Mouse (Mus musculus) cortical plate, adult 2 months (tissue): Measurements from ENCODE around the gene Rprml. TPM values are rescaled to one million over a fixed set of nuclear protein-coding genes. Genes with fewer than 3 reads are reported as not detected.
A peak's percentile ranks its signal among the peaks of the same experiment; 100 is the strongest.

Experiments
- H3K27ac ChIP-seq: fragments of 200-500 bp; 2 replicates; pipeline ENCODE4 v1.5.1; 2012; ENCODE audit warnings: low read length, control low read depth, inconsistent platforms; ENCODE audit not compliant: insufficient read depth
- H3K4me1 ChIP-seq: fragments of 200-500 bp; 2 replicates; pipeline ENCODE4 v1.6.1; 2011; ENCODE audit warnings: low read length; ENCODE audit not compliant: control insufficient read depth, insufficient read depth
- H3K4me3 ChIP-seq: fragments of 200-500 bp; 2 replicates; pipeline ENCODE4 v1.5.1; 2011; ENCODE audit warnings: mild to moderate bottlenecking, low read length, control low read depth; ENCODE audit not compliant: insufficient read depth
- CTCF ChIP-seq: fragments of 200-500 bp; IDR thresholded peaks from 2 replicates; pipeline ENCODE4 v1.5.1; 2011; ENCODE audit warnings: mild to moderate bottlenecking, control low read depth, low read length; ENCODE audit not compliant: insufficient read depth; ENCODE audit errors: extremely low read depth
- POLR2A ChIP-seq: fragments of 200-500 bp; IDR thresholded peaks from 2 replicates; pipeline ENCODE4 v1.6.1; 2011; ENCODE audit warnings: mild to moderate bottlenecking, low read length, control low read depth; ENCODE audit not compliant: insufficient read depth; ENCODE audit errors: extremely low read depth
- polyA plus RNA-seq: library from polyadenylated mRNA; depleted of rRNA; stranded (reverse); fragments of >200 nt; gene quantifications from 2 replicates; pipeline ENCODE4 v1.2.3, GENCODE M21; 2012; rRNA removed

Gene Rprml
- polyA plus RNA-seq, result 107 and 122 TPM in 2 replicates

DNA sequence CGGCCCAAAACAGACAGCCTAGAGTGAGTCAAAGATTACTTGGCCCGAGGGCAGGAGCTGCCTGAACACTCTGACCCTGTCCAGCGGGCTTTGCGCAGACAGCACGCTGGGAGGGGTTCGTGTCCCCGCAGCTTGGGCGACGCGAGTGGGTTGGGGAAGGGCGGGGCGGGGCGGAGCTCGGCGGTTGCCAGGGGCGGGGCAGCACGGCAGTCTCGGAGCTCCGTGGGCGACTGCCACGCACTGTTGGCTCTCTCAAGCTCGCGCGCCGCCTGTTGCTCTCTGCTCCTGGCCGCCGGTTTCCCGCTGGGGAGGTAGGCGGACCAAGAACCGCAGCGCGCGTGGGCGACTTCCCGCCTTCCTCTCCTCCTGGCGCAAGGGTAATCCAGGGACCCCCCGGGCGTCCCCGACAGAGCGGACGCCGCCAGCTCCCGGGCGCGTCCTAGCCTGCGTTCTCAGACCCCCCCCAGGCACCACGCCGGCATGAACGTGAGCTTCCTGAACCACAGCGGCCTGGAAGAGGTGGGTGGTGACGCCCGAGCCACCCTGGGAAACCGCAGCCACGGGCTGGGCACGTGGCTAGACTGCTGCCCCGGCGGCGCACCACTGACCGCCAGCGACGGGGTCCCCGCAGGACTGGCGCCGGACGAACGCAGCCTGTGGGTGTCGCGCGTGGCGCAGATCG lies at the start of gene Rprml:
TSS of gene Rprml (plus strand) at position 270 of the 682 bp plus-strand sequence.
- H3K4me3 ChIP-seq, result peak within 1 kb of the TSS; percentile 53
- peaks cover 10% of the 10 kb centered on the region for H3K4me1 ChIP-seq
- TF ChIP-seq CTCF (no peak), POLR2A (peak; percentile 47; the same call in 1 of the 2 replicates)
- H3K27ac ChIP-seq, result peak within 1 kb of the TSS; percentile 91

DNA sequence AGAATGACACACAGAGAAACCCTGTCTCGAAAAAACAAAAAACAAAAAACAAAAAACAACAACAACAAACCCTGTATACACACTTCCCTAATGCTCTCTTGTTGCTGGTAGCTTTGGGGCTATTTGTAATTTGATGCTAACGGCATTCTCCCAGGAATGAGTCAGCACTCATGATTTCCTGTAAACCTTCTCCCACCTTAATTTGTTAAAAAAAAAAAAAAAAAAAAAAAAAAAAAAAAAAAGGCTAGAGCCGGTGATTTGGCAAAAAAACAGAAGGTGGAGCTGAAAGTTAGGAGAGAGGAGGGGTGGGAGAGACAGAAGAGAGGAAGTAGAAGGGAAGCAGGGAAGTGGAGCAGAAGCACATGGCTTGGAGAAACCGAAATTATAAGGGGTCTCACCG lies 42.8 kb upstream of the Rprml start:
- Histone ChIP-seq H3K4me3 (no peak overlapping the region), H3K4me1 (peaks cover 1% of the 10 kb centered on the region; the same call in 1 of the 2 replicates), H3K27ac (no peak overlapping the region)
- no peak for TF ChIP-seq CTCF
- TF ChIP-seq POLR2A, result no peak

DNA sequence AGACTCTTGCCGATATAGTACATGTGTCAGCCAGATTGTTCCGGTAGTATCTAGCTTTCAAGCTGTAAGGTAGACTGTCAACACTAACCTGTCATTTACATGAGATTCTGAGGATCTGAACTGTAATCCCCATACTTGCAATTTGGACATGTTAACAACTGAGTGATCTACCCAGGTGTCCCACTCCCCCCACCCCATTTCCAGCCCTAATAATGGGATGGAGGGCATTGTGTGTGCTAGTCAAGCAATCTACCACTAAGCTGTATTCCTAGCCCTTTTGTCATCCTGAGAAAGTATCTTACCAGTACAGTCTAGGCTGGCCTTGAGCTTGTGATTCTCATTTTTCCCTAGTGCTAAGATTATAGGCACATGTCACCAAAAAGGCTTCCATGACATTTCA lies 38.6 kb upstream of the Rprml start:
- Histone ChIP-seq H3K27ac (no peak overlapping the region), H3K4me1 (peaks cover 1% of the 10 kb centered on the region; the same call in 1 of the 2 replicates), H3K4me3 (no peak overlapping the region)
- TF ChIP-seq CTCF, result no peak
- no peak for TF ChIP-seq POLR2A

GRCm38 (mm10) chr11:103621040-103621439 lies 28.3 kb upstream of the Rprml start, which contains the start of gene Gm884:
Gm884 (minus strand) TSS chr11:103621140.
- no peaks in the 10 kb centered on the region for H3K4me1 ChIP-seq
- H3K4me3 ChIP-seq, result no peak within 1 kb of the TSS
- TF ChIP-seq POLR2A (no peak), CTCF (no peak)
- no peak within 1 kb of the TSS for H3K27ac ChIP-seq

DNA sequence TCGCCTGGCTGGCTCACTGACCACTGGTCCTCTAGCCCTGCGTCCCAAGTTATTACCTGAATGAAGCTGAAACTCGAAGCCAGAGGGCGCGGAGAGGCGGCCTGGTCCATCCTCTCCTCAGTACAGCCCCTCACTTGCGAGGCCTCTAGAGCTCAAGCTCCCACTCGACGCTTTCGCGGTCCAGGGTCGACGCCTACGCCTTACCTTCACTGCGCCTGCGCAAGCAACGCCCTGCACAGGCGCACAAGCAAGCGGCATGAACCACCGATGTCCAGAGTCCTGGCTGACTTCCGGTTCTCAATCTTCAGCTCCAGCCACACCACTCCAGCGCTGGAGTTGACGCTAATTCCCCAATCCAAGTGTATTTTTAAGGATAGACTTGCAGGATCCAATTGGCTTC lies 21.9 kb upstream of the Rprml start:
- H3K27ac ChIP-seq, result no peak overlapping the region
- H3K4me3 ChIP-seq, result no peak overlapping the region
- TF ChIP-seq POLR2A, result no peak
- TF ChIP-seq CTCF, result no peak
- no peaks in the 10 kb centered on the region for H3K4me1 ChIP-seq

DNA sequence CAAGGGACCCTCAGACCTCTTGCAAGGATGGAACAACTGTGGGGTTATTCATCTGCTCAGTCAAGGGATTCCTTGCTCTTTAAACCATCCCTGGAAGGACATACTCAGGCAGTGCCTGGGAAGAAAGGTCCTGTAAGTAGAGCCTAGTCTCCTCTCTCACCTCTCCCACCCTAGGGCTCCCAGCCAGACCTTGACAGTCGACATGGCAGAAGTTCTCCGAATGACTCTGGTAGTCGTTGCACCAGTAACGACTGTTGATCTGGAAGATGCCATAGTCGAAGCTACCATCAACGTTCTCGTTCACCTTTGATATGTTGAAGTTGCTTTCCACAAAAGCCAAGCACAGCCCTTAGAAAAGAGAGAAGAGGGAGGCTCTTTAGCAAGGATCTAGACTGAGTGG lies 14.6 kb upstream of the Rprml start:
- H3K4me3 ChIP-seq, result no peak overlapping the region
- H3K27ac ChIP-seq, result no peak overlapping the region
- TF ChIP-seq CTCF (no peak), POLR2A (no peak)
- H3K4me1 ChIP-seq, result no peaks in the 10 kb centered on the region

DNA sequence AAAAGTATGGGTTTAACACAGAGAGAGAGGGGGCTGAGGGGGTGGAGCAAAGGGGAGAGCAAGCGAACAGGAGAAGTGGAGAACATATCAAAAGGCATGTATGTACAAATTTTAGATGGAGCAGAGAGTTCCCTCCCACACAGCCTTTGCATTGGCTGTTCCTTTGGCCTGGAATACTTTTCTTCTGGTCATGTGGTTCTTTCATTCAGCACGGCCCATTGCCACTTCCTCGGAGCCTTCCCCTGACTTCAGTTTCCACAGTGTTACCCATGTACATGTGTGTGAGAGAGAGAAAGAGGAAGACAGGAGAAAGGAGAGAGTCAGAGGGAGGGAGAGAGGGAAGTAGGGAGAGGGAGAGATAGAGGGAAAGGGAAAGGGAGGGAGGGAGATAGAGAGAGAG lies 13.9 kb upstream of the Rprml start:
- TF ChIP-seq POLR2A (no peak), CTCF (no peak)
- Histone ChIP-seq H3K27ac (no peak overlapping the region), H3K4me3 (no peak overlapping the region), H3K4me1 (no peaks in the 10 kb centered on the region)

DNA sequence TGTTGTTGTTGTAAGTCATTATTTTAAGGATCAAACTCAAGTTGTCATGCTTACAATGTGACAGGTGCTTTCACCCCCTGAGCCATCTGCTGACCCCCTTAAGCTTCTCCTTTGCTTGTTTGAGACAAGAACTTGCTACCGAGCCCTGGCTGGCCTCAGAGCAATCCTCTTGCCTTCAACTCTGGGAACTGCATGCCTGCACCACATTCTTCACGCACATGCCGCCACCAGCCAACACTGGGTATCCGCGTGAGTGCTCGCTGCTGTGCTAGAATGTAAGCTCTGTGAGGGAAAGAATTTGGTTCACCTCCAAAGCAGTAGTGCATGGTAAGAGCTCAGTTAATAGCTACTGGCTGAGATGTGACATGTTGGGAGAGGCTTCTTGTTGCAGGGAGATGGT lies 13.1 kb upstream of the Rprml start:
- Histone ChIP-seq H3K27ac (no peak overlapping the region), H3K4me1 (no peaks in the 10 kb centered on the region), H3K4me3 (no peak overlapping the region)
- TF ChIP-seq POLR2A (no peak), CTCF (no peak)

GRCm38 (mm10) chr11:103638790-103639189 lies 10.6 kb upstream of the Rprml start, which contains the start of gene Lyzl6:
Lyzl6 (minus strand) TSS chr11:103638890.
- H3K4me3 ChIP-seq, result no peak within 1 kb of the TSS
- TF ChIP-seq CTCF, result no peak
- no peak for TF ChIP-seq POLR2A
- no peak within 1 kb of the TSS for H3K27ac ChIP-seq
- no peaks in the 10 kb centered on the region for H3K4me1 ChIP-seq

GRCm38 (mm10) chr11:103639407-103639946 lies 9.9 kb upstream of the Rprml start:
- TF ChIP-seq CTCF (peak; percentile 98), POLR2A (no peak)
- Histone ChIP-seq H3K27ac (no peak overlapping the region), H3K4me1 (no peaks in the 10 kb centered on the region), H3K4me3 (no peak overlapping the region)
